Mouse (Mus musculus): ENCODE measurements at regions not wholly inside any gene's neighbourhood (a gene's known extent, or its start where the extent isn't known, plus 50 kb on each side); places are given as distances from the start of the nearest gene placed in this dataset.
A peak's percentile ranks its signal among the peaks of the same experiment; 100 is the strongest.
"Not testable (repeated sequence)": the region's sequence is repeated elsewhere in the genome, so short reads cannot be mapped to it uniquely, and the experiment has no call there.

DNA sequence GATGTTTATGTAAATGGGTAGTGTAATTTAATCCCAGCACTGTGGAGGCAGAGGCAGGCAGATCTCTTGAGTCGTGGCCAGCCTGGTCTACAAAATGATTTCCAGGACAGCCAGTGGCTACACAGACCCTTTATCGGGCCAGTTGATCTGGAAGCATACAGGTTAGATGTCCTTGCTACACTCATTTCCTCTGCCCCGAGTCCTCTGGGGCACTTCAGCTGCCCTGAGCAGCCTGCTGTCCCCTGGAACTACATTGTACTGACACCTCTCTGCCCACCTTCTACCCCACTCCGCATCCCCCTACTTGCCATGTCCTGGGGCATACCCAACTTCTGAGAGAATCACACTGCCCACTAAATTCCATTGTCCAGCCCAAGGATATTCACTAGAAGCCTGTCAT, 60.6 kb upstream of the Helt start:
- DNase-seq (ENCODE audit: low spot score) = no peak
- Histone ChIP-seq H3K27me3 (ENCODE audit: insufficient read depth, poor library complexity, severe bottlenecking) (no peaks in the 10 kb centered on the region), H3K4me3 (no peak overlapping the region), H3K36me3 (no peaks in the 10 kb centered on the region), H3K27ac (no peak overlapping the region), H3K9me3 (peaks cover 12% of the 10 kb centered on the region; the same call in 1 of the 2 replicates), H3K4me1 (replicated peaks) (no peaks in the 10 kb centered on the region)
- WGBS = 94% methylated on average over 4 of the region's 4 CpGs

DNA sequence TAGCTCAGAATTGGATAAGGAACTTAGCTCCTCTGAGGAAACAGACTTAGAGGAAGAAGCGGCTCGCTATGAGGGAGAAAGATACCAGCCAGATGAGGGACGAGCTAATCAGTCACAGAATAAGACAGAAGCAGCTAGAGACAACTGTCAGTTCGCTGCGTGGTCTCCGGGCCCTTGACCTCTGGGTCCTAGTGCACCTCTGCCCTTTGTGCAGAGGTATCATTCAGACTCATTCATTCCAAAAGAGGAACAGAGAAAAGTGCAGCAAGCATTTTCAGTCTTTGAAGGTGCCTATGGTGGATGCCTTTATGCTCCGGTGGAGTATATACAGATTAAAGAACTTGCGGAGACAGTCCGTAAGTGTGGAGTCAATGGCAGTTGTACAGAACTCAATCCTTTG, 63.5 kb upstream of the Helt start:
- H3K27me3 ChIP-seq (ENCODE audit: insufficient read depth, poor library complexity, severe bottlenecking); H3K4me1 ChIP-seq (replicated peaks); H3K36me3 ChIP-seq; H3K27ac ChIP-seq; H3K4me3 ChIP-seq; DNase-seq (ENCODE audit: low spot score): not testable (repeated sequence)
- WGBS = 94% methylated on average over 9 of the region's 9 CpGs
- peaks cover 12% of the 10 kb centered on the region; the same call in 1 of the 2 replicates for H3K9me3 ChIP-seq

DNA sequence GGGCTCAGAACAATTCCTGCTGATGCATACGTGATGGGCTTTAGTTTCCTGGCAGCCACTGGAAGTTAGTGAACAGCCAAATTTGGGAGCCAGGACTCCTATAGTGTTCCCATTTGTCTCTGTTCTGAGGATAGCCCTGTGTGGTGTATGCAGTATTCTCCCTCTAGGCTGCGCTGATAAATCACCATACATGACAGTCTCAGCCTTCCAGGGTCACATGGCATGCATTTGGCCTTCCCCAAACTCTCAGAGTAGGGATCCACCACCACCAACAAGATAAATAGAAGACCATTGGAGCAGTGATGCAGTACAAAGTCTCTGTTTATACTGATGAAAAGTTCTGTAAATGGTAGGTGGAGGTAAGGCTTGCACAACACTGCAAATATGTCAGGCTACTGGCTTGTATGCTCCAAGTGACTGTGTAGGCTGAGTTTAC, 68.4 kb upstream of the Helt start:
- Histone ChIP-seq H3K27me3 (ENCODE audit: insufficient read depth, poor library complexity, severe bottlenecking) (no peaks in the 10 kb centered on the region), H3K4me3 (no peak overlapping the region), H3K36me3 (no peaks in the 10 kb centered on the region), H3K27ac (no peak overlapping the region), H3K4me1 (replicated peaks) (no peaks in the 10 kb centered on the region), H3K9me3 (no peaks in the 10 kb centered on the region)
- no peak for DNase-seq (ENCODE audit: low spot score)
- WGBS = 86% methylated on average over 2 of the region's 2 CpGs

DNA sequence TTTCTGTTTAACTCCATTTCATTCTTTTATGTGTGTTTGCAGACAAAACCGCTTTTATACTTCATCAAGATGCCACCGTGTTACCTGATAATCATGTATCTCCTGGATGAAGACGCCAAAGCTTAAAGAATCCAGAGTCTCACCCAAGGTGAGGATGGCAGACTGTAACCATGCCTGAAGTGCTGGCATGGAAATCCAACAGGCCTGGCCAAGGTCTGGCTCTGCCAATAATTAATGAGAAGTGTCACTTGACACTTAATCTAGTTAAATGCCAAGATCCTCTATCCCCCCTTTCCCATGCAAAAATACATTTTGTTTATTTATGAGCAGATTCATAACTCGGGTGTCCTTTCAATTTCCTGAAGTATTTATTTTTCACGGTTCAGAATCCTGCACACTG, 71.2 kb upstream of the Helt start:
- Histone ChIP-seq H3K4me1 (replicated peaks) (no peaks in the 10 kb centered on the region), H3K4me3 (no peak overlapping the region), H3K27ac (no peak overlapping the region), H3K27me3 (ENCODE audit: insufficient read depth, poor library complexity, severe bottlenecking) (no peaks in the 10 kb centered on the region), H3K9me3 (no peaks in the 10 kb centered on the region), H3K36me3 (no peaks in the 10 kb centered on the region)
- 87% methylated on average over 5 of the region's 5 CpGs for WGBS
- DNase-seq (ENCODE audit: low spot score) = no peak

- 96% methylated on average over 3 of the region's 3 CpGs for whole genome bisulfite sequencing
- Histone ChIP-seq H3K27me3 (ENCODE audit: insufficient read depth, poor library complexity, severe bottlenecking) (no peaks in the 10 kb centered on the region), H3K4me1 (replicated peaks) (no peaks in the 10 kb centered on the region), H3K4me3 (no peak overlapping the region), H3K9me3 (no peaks in the 10 kb centered on the region), H3K36me3 (no peaks in the 10 kb centered on the region), H3K27ac (no peak overlapping the region)
- DNase-seq (ENCODE audit: low spot score) = no peak
Observed at GRCm38 (mm10) chr8:46367125-46367524, 72.7 kb upstream of the Helt start.

DNA sequence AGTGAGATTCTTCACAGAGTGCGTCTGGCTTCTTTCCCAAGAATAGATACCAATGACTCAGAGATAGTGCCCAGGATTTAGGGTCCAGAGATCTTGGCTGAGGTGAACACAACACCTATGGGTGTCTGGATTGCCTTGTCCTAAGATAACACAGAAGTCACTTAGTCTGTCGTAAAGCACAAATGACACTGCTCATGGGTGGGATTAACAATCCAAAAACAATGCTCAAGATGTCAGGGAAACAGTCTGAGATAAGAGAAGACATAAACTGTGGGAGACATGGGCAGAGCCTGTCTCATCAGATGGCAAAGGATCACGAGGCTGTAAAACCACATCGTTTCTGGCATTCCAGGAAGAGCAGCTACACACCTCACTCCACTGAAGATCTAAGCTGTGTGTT, 79.6 kb upstream of the Helt start:
- 91% methylated on average over 4 of the region's 4 CpGs for WGBS
- Histone ChIP-seq H3K4me3 (no peak overlapping the region), H3K27me3 (ENCODE audit: insufficient read depth, poor library complexity, severe bottlenecking) (no peaks in the 10 kb centered on the region), H3K36me3 (no peaks in the 10 kb centered on the region), H3K27ac (no peak overlapping the region), H3K4me1 (replicated peaks) (no peaks in the 10 kb centered on the region), H3K9me3 (0 out of 2 replicates have a peak, but pooled peaks cover 2% of the 10 kb centered on the region)
- DNase-seq (ENCODE audit: low spot score) = no peak

DNA sequence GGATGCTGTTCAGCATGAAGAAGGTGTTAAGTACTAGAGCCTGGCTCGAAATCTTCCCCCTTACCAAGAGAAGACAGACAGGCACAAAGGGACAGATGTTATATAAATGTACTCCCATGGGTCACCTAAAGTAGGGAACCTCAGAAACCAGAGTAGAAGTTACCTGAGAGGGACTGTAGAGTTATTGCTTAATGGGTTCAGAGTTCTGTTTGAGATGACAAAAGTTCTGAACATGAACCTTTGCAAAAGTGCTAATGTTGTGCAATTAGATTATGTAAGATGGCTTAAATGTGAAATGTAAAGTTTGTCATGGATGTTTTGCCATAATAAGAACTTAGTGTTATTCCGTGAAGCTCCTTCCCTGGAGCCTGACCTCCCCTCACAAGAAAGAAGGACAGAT, 81.5 kb upstream of the Helt start:
- DNase-seq (ENCODE audit: low spot score) = no peak
- Histone ChIP-seq H3K4me1 (replicated peaks) (no peaks in the 10 kb centered on the region), H3K27me3 (ENCODE audit: insufficient read depth, poor library complexity, severe bottlenecking) (no peaks in the 10 kb centered on the region), H3K36me3 (no peaks in the 10 kb centered on the region), H3K9me3 (0 out of 2 replicates have a peak, but pooled peaks cover 2% of the 10 kb centered on the region), H3K4me3 (no peak overlapping the region), H3K27ac (no peak overlapping the region)
- 79% methylated on average over 2 of the region's 2 CpGs for WGBS

GRCm38 (mm10) chr8:46384926-46385325, 85.9 kb upstream of the Acsl1 start:
- H3K27me3 ChIP-seq (ENCODE audit: insufficient read depth, poor library complexity, severe bottlenecking) = no peaks in the 10 kb centered on the region

DNA sequence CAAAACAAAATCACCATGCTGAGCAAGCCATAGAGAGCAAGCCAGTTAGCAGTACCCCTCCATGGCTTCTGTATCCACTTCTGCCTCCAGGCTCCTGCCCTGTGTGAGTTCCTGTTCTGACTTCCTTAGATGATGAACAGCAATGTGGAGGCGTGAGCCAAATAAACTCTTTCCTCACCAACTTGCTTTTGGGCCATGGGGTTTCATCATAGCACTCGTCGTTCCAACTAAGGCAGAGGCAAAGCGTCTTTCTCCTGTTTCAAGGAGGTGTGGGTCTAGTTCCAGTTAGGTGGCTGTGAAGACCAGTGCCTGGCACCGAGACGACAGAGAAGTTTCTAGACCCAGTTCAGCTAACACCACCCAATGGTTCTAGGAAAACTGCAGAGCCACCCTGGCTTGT, 85.0 kb upstream of the Acsl1 start:
- Histone ChIP-seq H3K27ac (no peak overlapping the region), H3K4me3 (no peak overlapping the region), H3K36me3 (no peaks in the 10 kb centered on the region), H3K9me3 (no peaks in the 10 kb centered on the region), H3K4me1 (replicated peaks) (0 out of 2 replicates have a peak, but pooled peaks cover 2% of the 10 kb centered on the region), H3K27me3 (ENCODE audit: insufficient read depth, poor library complexity, severe bottlenecking) (no peaks in the 10 kb centered on the region)
- WGBS = 89% methylated on average over 6 of the region's 6 CpGs
- DNase-seq (ENCODE audit: low spot score) = no peak

More at GRCm38 (mm10) chr8:46384926-46385325, 85.9 kb upstream of the Acsl1 start:
- Histone ChIP-seq H3K36me3 (no peaks in the 10 kb centered on the region), H3K4me1 (replicated peaks) (0 out of 2 replicates have a peak, but pooled peaks cover 2% of the 10 kb centered on the region), H3K4me3 (no peak overlapping the region), H3K9me3 (no peaks in the 10 kb centered on the region), H3K27ac (no peak overlapping the region)
- no peak for DNase-seq (ENCODE audit: low spot score)
- WGBS = 88% methylated on average over 7 of the region's 7 CpGs

GRCm38 (mm10) chr8:46386553-46386952, 84.3 kb upstream of the Acsl1 start:
- no peak overlapping the region for H3K4me3 ChIP-seq
- H3K9me3 ChIP-seq = no peaks in the 10 kb centered on the region
- 0 out of 2 replicates have a peak, but pooled peaks cover 2% of the 10 kb centered on the region for H3K4me1 ChIP-seq (replicated peaks)
- DNase-seq (ENCODE audit: low spot score) = peak; percentile 3
- no peaks in the 10 kb centered on the region for H3K27me3 ChIP-seq (ENCODE audit: insufficient read depth, poor library complexity, severe bottlenecking)
- no peaks in the 10 kb centered on the region for H3K36me3 ChIP-seq
- WGBS = 78% methylated on average over 4 of the region's 4 CpGs
- no peak overlapping the region for H3K27ac ChIP-seq

- WGBS = 79% methylated on average over 5 of the region's 5 CpGs
- no peak overlapping the region for H3K4me3 ChIP-seq
- no peaks in the 10 kb centered on the region for H3K36me3 ChIP-seq
- 0 out of 2 replicates have a peak, but pooled peaks cover 2% of the 10 kb centered on the region for H3K4me1 ChIP-seq (replicated peaks)
- no peak for DNase-seq (ENCODE audit: low spot score)
- H3K9me3 ChIP-seq = no peaks in the 10 kb centered on the region
- no peak overlapping the region for H3K27ac ChIP-seq
- H3K27me3 ChIP-seq (ENCODE audit: insufficient read depth, poor library complexity, severe bottlenecking) = no peaks in the 10 kb centered on the region
Observed at GRCm38 (mm10) chr8:46387037-46387436, 83.8 kb upstream of the Acsl1 start.

DNA sequence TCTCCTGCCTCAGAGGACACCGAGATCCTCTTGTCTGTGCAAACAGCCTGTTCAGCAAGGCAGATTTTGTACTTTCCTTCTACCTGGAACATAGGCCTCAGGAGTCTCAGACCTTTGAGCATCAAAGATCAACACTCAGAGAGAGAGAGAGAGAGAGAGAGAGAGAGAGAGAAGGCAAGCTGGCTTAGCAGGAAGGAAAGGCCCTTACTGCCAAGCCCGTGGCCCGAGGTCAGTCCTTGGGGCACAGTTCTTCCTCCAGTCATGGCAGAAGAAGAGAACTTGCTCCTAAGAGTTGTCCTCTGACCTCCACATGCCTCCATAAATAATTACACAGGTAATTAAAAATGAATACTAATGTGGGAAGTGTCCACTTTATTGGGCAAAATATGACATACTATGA, 82.4 kb upstream of the Acsl1 start:
- Histone ChIP-seq H3K4me3 (no peak overlapping the region), H3K9me3 (no peaks in the 10 kb centered on the region), H3K27ac (no peak overlapping the region), H3K36me3 (no peaks in the 10 kb centered on the region), H3K27me3 (ENCODE audit: insufficient read depth, poor library complexity, severe bottlenecking) (no peaks in the 10 kb centered on the region), H3K4me1 (replicated peaks) (0 out of 2 replicates have a peak, but pooled peaks cover 2% of the 10 kb centered on the region)
- no peak for DNase-seq (ENCODE audit: low spot score)
- 85% methylated on average over 3 of the region's 3 CpGs for whole genome bisulfite sequencing

DNA sequence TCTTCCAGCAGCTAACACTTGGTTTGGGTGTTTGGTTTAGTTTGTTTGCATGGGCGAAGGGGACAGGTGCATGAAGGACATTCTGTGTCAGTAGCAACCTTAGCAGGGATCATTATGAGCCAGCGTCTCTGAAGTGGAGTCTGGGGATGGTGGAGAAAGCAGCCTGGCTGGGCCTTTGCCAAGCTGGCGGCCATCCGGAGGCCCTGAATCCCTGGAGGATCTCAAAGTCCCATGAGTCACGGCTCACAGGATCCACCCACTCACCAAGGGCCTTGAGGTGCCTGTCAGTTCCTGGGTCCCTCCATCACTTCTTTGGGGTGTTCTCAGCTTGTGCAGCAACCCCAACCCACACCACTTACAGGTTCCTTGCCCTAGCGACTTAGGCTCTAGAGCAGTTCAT, 80.4 kb upstream of the Acsl1 start:
- Histone ChIP-seq H3K4me3 (no peak overlapping the region), H3K36me3 (no peaks in the 10 kb centered on the region), H3K4me1 (replicated peaks) (0 out of 2 replicates have a peak, but pooled peaks cover 2% of the 10 kb centered on the region), H3K27me3 (ENCODE audit: insufficient read depth, poor library complexity, severe bottlenecking) (no peaks in the 10 kb centered on the region), H3K27ac (no peak overlapping the region), H3K9me3 (no peaks in the 10 kb centered on the region)
- DNase-seq (ENCODE audit: low spot score) = no peak
- 87% methylated on average over 6 of the region's 6 CpGs for WGBS

DNA sequence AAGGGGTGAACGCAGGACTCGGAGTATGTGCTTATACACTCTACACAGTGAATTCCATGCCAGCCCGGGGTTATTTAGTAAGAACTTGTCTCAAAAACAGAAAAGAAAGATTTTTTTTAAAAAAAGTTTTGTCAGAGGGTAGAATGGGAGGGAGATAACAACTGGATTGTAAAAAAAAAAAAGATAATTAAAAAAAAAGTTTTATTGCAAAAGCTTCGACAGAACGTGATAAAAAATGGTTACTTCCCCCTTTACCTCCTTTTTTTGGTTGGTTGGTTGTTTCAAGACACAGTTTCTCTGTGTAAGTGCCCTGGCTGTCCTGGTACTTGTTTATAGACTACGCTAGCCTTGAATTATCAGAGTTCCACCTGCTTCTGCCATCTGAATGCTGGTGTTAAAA, 79.2 kb upstream of the Acsl1 start:
- Histone ChIP-seq H3K4me1 (replicated peaks) (no peaks in the 10 kb centered on the region), H3K27me3 (ENCODE audit: insufficient read depth, poor library complexity, severe bottlenecking) (no peaks in the 10 kb centered on the region), H3K4me3 (no peak overlapping the region), H3K27ac (no peak overlapping the region), H3K9me3 (no peaks in the 10 kb centered on the region), H3K36me3 (no peaks in the 10 kb centered on the region)
- no peak for DNase-seq (ENCODE audit: low spot score)
- WGBS = 89% methylated on average over 6 of the region's 6 CpGs

Measured in hindbrain, embryonic 10.5 days (tissue).